Mouse (Mus musculus) spleen, adult 10 weeks (tissue): Measurements from ENCODE around the gene Epha5. TPM values are rescaled to one million over a fixed set of nuclear protein-coding genes. Genes with fewer than 3 reads are reported as not detected.

Source experiments
- polyA plus RNA-seq: library from polyadenylated mRNA; stranded (reverse); fragments of 350-450 nt; fragmentation: Illumina TruSeq; extraction: RNeasy Lipid Tissue Mini Kit (QIAGEN cat#74804); gene quantifications from one replicate; pipeline ENCODE4 v1.2.3, GENCODE M21; 2015; ENCODE audit warnings: low replicate concordance; ENCODE audit not compliant: insufficient read depth

Epha5 gene
- polyA plus RNA-seq, result not detected

DNA sequence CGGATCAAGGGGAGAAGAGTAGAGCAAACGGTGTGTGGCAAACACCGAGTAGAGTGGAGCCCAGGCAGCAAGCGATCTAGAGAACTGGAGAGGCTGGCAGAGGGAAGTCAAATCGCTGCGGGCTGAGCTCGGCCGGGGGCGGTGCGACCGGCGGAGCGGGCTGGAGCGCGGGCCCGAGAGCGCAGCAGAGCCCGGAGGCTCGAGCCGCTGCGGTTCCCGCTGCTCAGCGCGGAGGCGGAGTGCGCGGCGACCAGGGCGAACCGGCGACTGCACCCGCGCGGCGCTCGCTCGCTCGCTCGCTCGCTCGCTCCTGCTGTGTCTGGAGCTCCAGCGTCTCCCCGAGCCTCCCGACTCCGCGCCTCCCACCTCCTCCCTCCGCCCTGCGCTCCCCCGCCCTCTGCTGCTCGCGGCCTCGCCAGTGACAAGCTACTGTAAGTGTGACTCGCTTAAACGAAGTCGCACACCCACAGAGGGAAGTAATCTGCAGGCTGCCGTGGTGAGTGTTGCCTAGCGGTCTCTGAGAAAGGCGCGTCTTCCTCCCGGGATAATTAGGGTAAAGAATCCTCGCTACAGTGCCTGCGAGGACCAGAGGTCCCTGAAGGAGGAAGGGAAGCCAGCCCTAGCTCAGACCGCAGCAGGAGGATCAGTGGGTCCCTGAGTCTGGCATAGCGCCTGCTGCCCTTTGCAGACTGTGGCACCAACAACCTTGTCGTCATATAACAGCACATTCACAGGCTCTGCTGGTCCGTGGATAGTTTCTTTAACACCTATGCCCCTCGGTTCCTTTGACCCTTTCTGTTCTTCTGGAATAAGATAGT is at the start of gene Epha5:
TSS of gene Epha5 (minus strand) at position 321 of the 818 bp plus-strand sequence.

